Mouse (Mus musculus): ENCODE measurements at regions not wholly inside any gene's neighbourhood (a gene's known extent, or its start where the extent isn't known, plus 50 kb on each side); places are given as distances from the start of the nearest gene placed in this dataset.

DNA sequence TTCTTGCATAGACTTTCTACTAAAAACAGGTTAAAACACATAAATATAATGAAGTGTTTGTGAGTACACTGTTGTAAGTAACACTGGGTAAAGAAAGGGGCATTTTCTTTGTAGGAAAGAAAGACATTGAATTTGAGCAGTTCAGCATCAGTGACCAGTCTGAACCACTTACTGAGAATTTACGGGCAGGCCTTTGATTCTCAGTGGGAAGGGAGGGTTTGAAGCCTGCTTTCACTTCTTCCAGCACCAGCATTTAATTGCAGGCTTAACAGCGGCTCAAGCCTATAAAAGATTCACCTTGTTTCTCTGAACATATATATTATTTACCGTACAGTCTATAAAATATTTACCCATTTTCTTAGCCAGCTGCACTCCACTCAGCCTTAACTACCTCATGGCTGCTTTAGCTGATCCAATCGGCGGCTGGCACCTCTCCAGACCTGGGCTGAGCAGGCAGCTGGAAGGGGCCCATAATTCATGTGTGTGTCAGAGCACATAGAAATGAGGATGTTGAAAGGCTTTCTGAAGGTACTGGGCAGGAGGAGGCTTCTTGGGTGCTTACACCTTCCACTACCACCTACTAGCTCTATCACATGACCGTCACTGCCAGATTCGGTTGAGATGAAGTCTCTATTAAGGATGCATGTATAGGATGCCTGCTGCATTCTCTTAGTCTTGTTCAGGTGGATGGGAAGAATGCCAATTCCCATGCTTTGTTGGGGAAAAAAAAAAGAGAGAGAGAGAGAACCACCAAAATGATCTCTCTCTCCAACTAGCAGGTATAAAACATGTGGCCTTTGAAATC is 50.0 kb upstream of the Fggy start:
- no peak for DNase-seq
